Mouse (Mus musculus): ENCODE data around the gene Gm17018. TPM values are rescaled to one million over a fixed set of nuclear protein-coding genes. Genes with fewer than 3 reads are reported as not detected.

The Gm17018 gene
- total RNA-seq, 2 experiments from 2014 or later: 76.2 to 79.1 TPM

- H3K27ac ChIP-seq: no peak overlapping the region
- TF ChIP-seq CTCF (IDR thresholded peaks at IDR 0.05): no peak
- intact Hi-C loops (cut with DNase I): no loop called here
Observed at GRCm38 (mm10) chr19:45594079-45594478, 33.7 kb downstream of the Gm17018 start.

GRCm38 (mm10) chr19:45595481-45595880, 35.1 kb downstream of the Gm17018 start:
- Histone ChIP-seq H3K27ac (no peak overlapping the region), H3K4me3 (no peak overlapping the region)
- intact Hi-C loops (cut with DNase I): no loop called here
- no peak for DNase-seq (ENCODE audit: extremely low spot score in 1 of 2, low spot score in 2 of 2)
- no peak for TF ChIP-seq CTCF (IDR thresholded peaks at IDR 0.05)

More at GRCm38 (mm10) chr19:45594079-45594478, 33.7 kb downstream of the Gm17018 start:
- no peak overlapping the region for H3K4me3 ChIP-seq
- DNase-seq (ENCODE audit: extremely low spot score in 1 of 2, low spot score in 2 of 2): no peak

GRCm38 (mm10) chr19:45596019-45596418, 35.6 kb downstream of the Gm17018 start:
- no peak overlapping the region for H3K4me3 ChIP-seq
- no peak for TF ChIP-seq CTCF (IDR thresholded peaks at IDR 0.05)
- intact Hi-C loops (cut with DNase I): no loop called here
- H3K27ac ChIP-seq: no peak overlapping the region
- DNase-seq (ENCODE audit: extremely low spot score in 1 of 2, low spot score in 2 of 2): no peak

GRCm38 (mm10) chr19:45596434-45596833, 36.0 kb downstream of the Gm17018 start:
- H3K4me3 ChIP-seq: no peak overlapping the region
- intact Hi-C loops (cut with DNase I): no loop called here
- no peak for DNase-seq (ENCODE audit: extremely low spot score in 1 of 2, low spot score in 2 of 2)
- no peak overlapping the region for H3K27ac ChIP-seq
- TF ChIP-seq CTCF (IDR thresholded peaks at IDR 0.05): no peak

GRCm38 (mm10) chr19:45597106-45597505, 36.7 kb downstream of the Gm17018 start:
- intact Hi-C loops (cut with DNase I): no loop called here
- H3K27ac ChIP-seq: no peak overlapping the region
- no peak for DNase-seq (ENCODE audit: extremely low spot score in 1 of 2, low spot score in 2 of 2)
- H3K4me3 ChIP-seq: no peak overlapping the region
- TF ChIP-seq CTCF (IDR thresholded peaks at IDR 0.05): no peak

GRCm38 (mm10) chr19:45602606-45603005, 42.2 kb downstream of the Gm17018 start:
- intact Hi-C loops (cut with DNase I): no loop called here
- H3K4me3 ChIP-seq: no peak overlapping the region
- DNase-seq (ENCODE audit: extremely low spot score in 1 of 2, low spot score in 2 of 2): no peak
- no peak for TF ChIP-seq CTCF (IDR thresholded peaks at IDR 0.05)
- H3K27ac ChIP-seq: no peak overlapping the region

GRCm38 (mm10) chr19:45606701-45607100, 46.3 kb downstream of the Gm17018 start:
- H3K4me3 ChIP-seq: no peak overlapping the region
- intact Hi-C loops (cut with DNase I): no loop called here
- H3K27ac ChIP-seq: no peak overlapping the region
- TF ChIP-seq CTCF (IDR thresholded peaks at IDR 0.05): no peak
- DNase-seq (ENCODE audit: extremely low spot score in 1 of 2, low spot score in 2 of 2): no peak

- no peak overlapping the region for H3K4me3 ChIP-seq
- no peak for DNase-seq (ENCODE audit: extremely low spot score in 1 of 2, low spot score in 2 of 2)
- no peak for TF ChIP-seq CTCF (IDR thresholded peaks at IDR 0.05)
- intact Hi-C loops (cut with DNase I): no loop called here
- no peak overlapping the region for H3K27ac ChIP-seq
Observed at GRCm38 (mm10) chr19:45607479-45607878, 47.1 kb downstream of the Gm17018 start.

GRCm38 (mm10) chr19:45608648-45609339, 48.4 kb downstream of the Gm17018 start:
- no peak overlapping the region for H3K4me3 ChIP-seq
- no peak overlapping the region for H3K27ac ChIP-seq
- no peak for TF ChIP-seq CTCF (IDR thresholded peaks at IDR 0.05)
- DNase-seq (ENCODE audit: extremely low spot score in 1 of 2, low spot score in 2 of 2): no peak
- intact Hi-C loops (cut with DNase I): no loop called here

GRCm38 (mm10) chr19:45610823-45611222, 50.4 kb downstream of the Gm17018 start:
- intact Hi-C loops (cut with DNase I): no loop called here
- TF ChIP-seq CTCF (IDR thresholded peaks at IDR 0.05): no peak
- DNase-seq (ENCODE audit: extremely low spot score in 1 of 2, low spot score in 2 of 2): no peak

GRCm38 (mm10) chr19:45614375-45614774, 54.0 kb downstream of the Gm17018 start:
- DNase-seq (ENCODE audit: extremely low spot score in 1 of 2, low spot score in 2 of 2): no peak
- H3K27ac ChIP-seq: no peak overlapping the region
- intact Hi-C loops (cut with DNase I): no loop called here
- TF ChIP-seq CTCF (IDR thresholded peaks at IDR 0.05): no peak
- no peak overlapping the region for H3K4me3 ChIP-seq

More at GRCm38 (mm10) chr19:45610823-45611222, 50.4 kb downstream of the Gm17018 start:
- Histone ChIP-seq H3K4me3 (no peak overlapping the region), H3K27ac (no peak overlapping the region)

- DNase-seq (ENCODE audit: extremely low spot score in 1 of 2, low spot score in 2 of 2): no peak
- no peak overlapping the region for H3K27ac ChIP-seq
- H3K4me3 ChIP-seq: no peak overlapping the region
- intact Hi-C loops (cut with DNase I): no loop called here
- TF ChIP-seq CTCF (IDR thresholded peaks at IDR 0.05): no peak
Observed at GRCm38 (mm10) chr19:45614928-45615327, 54.5 kb downstream of the Gm17018 start.
